Mouse (Mus musculus): ENCODE data around the gene Rpl4.

GRCm38 (mm10) chr9:64221480-64221879, 48.3 kb downstream of the Rpl4 start:
- no peak for TF ChIP-seq CTCF (IDR thresholded peaks at IDR 0.05; ENCODE audit: insufficient read depth, low read depth, low read length)
- TF ChIP-seq POLR2A (IDR thresholded peaks at IDR 0.05; ENCODE audit: insufficient read depth, low read depth, low read length): no peak
